Mouse (Mus musculus) CH12.LX (cell line): Measurements from ENCODE around the gene Mtfp1. TPM values are rescaled to one million over a fixed set of nuclear protein-coding genes. Genes with fewer than 3 reads are reported as not detected.

Source experiments
- DNase-seq: peaks from one replicate; pipeline ENCODE4 v3.0.0-alpha.2; 2013; ENCODE audit errors: extremely low read depth
- H3K27ac ChIP-seq: 2 replicates; pipeline ENCODE4 v1.5.1; 2012; ENCODE audit warnings: low read depth, mild to moderate bottlenecking, control low read depth, moderate library complexity; ENCODE audit not compliant: insufficient read depth
- H3K27me3 ChIP-seq: replicated peaks from 2 replicates; pipeline ENCODE3; 2012; ENCODE audit warnings: inconsistent platforms
- H3K36me3 ChIP-seq, 2 experiments: replicated peaks in 1 of 2; 2 replicates each; pipeline versions ENCODE3 to v1.6.1; 2012; ENCODE audit warnings: inconsistent platforms in 1 of 2, low read length in 1 of 2, mild to moderate bottlenecking in 1 of 2, mixed read lengths in 1 of 2, moderate library complexity in 1 of 2; ENCODE audit not compliant: control insufficient read depth in 1 of 2, insufficient read depth in 1 of 2
- H3K4me1 ChIP-seq, 2 experiments: 2 replicates each; pipeline ENCODE4 v1.6.1; 2012; ENCODE audit warnings: inconsistent platforms in 1 of 2, moderate library complexity in 1 of 2; ENCODE audit not compliant: insufficient read depth in 2 of 2, control insufficient read depth in 1 of 2
- H3K4me2 ChIP-seq: 2 replicates; pipeline ENCODE4 v1.6.1; 2012; ENCODE audit warnings: low read depth, mild to moderate bottlenecking, control low read depth; ENCODE audit not compliant: poor library complexity, insufficient read depth, severe bottlenecking
- H3K4me3 ChIP-seq, 3 experiments: fragments of 150-350 bp in 1 of 3; sonication (generic) in 1 of 3; replicated peaks in 1 of 3; 2 replicates each; pipeline versions ENCODE3 to v1.5.1; 2011 to 2012; ENCODE audit warnings: low read depth in 2 of 3, low read length in 2 of 3, mild to moderate bottlenecking in 2 of 3, moderate library complexity in 2 of 3, control low read depth in 1 of 3, improper control_type of control experiment in 1 of 3, inconsistent platforms in 1 of 3, mixed read lengths in 1 of 3; ENCODE audit not compliant: poor library complexity in 1 of 3
- H3K79me2 ChIP-seq: replicated peaks from 2 replicates; pipeline ENCODE4 v1.6.1; 2012; ENCODE audit warnings: mild to moderate bottlenecking, moderate library complexity; ENCODE audit not compliant: control insufficient read depth, poor library complexity, insufficient read depth, severe bottlenecking; ENCODE audit errors: extremely low read depth
- H3K9ac ChIP-seq: 2 replicates; pipeline ENCODE4 v1.6.1; 2012; ENCODE audit warnings: low read depth, mild to moderate bottlenecking, control low read depth, moderate library complexity; ENCODE audit not compliant: insufficient read depth
- H3K9me3 ChIP-seq: replicated peaks from 2 replicates; pipeline ENCODE3; 2012; ENCODE audit warnings: low read length, inconsistent platforms, mixed read lengths
- BHLHE40 ChIP-seq: IDR thresholded peaks from 2 replicates; pipeline ENCODE4 v1.6.1; 2011; ENCODE audit warnings: mild to moderate bottlenecking, low read depth, low read length, improper control_type of control experiment
- CHD1 ChIP-seq: IDR thresholded peaks from 2 replicates; pipeline ENCODE4 v1.6.1; 2012; ENCODE audit warnings: low read depth, low read length, improper control_type of control experiment, inconsistent platforms
- CHD2 ChIP-seq: IDR thresholded peaks from 2 replicates; pipeline ENCODE4 v1.6.1; 2011; ENCODE audit warnings: low read length, improper control_type of control experiment
- CTCF ChIP-seq, 2 experiments: IDR thresholded peaks in 1 of 2; conservative IDR thresholded peaks in 1 of 2; 2 replicates each; pipeline ENCODE4 v1.5.1; 2011 to 2012; ENCODE audit warnings: low read depth in 2 of 2, low read length in 2 of 2, improper control_type of control experiment in 1 of 2, inconsistent platforms in 1 of 2, mild to moderate bottlenecking in 1 of 2, moderate library complexity in 1 of 2
- E2F4 ChIP-seq: IDR thresholded peaks from 2 replicates; pipeline ENCODE4 v1.6.1; 2011; ENCODE audit warnings: low read depth, low read length, improper control_type of control experiment; ENCODE audit not compliant: insufficient replicate concordance
- ELF1 ChIP-seq: IDR thresholded peaks from 2 replicates; pipeline ENCODE4 v1.6.1; 2014; ENCODE audit warnings: low read depth, mild to moderate bottlenecking, inconsistent platforms, low read length, improper control_type of control experiment
- EP300 ChIP-seq: IDR thresholded peaks from 2 replicates; pipeline ENCODE4 v1.6.1; 2011; ENCODE audit warnings: low read length, improper control_type of control experiment
- ETS1 ChIP-seq: conservative IDR thresholded peaks from 2 replicates; pipeline ENCODE4 v1.6.1; 2012; ENCODE audit warnings: low read depth, mild to moderate bottlenecking, inconsistent platforms, low read length, improper control_type of control experiment, moderate library complexity
- GABPA ChIP-seq: IDR thresholded peaks from 2 replicates; pipeline ENCODE4 v1.6.1; 2012; ENCODE audit warnings: low read depth, low read length, improper control_type of control experiment, inconsistent platforms; ENCODE audit not compliant: insufficient replicate concordance
- HCFC1 ChIP-seq: IDR thresholded peaks from 2 replicates; pipeline ENCODE4 v1.6.1; 2012; ENCODE audit warnings: low read depth, mild to moderate bottlenecking, inconsistent platforms, low read length, improper control_type of control experiment
- IRF4 ChIP-seq: IDR thresholded peaks from 2 replicates; pipeline ENCODE4 v1.6.1; 2014; ENCODE audit warnings: low read depth, mild to moderate bottlenecking, inconsistent platforms, low read length, improper control_type of control experiment
- JUND ChIP-seq: conservative IDR thresholded peaks from 2 replicates; pipeline ENCODE4 v1.6.1; 2011; ENCODE audit warnings: low read depth, low read length, improper control_type of control experiment
- KAT2A ChIP-seq: IDR thresholded peaks from 2 replicates; pipeline ENCODE4 v1.6.1; 2012; ENCODE audit warnings: low read length, improper control_type of control experiment, inconsistent platforms; ENCODE audit not compliant: insufficient replicate concordance
- MAFK ChIP-seq: IDR thresholded peaks from 2 replicates; pipeline ENCODE4 v1.6.1; 2011; ENCODE audit warnings: low read length, improper control_type of control experiment; ENCODE audit not compliant: insufficient replicate concordance
- MAX ChIP-seq: IDR thresholded peaks from 2 replicates; pipeline ENCODE4 v1.6.1; 2011; ENCODE audit warnings: low read length, improper control_type of control experiment
- MAZ ChIP-seq: IDR thresholded peaks from 2 replicates; pipeline ENCODE4 v1.6.1; 2012; ENCODE audit warnings: low read depth, mild to moderate bottlenecking, inconsistent platforms, low read length, improper control_type of control experiment, moderate library complexity
- MEF2A ChIP-seq: IDR thresholded peaks from 2 replicates; pipeline ENCODE4 v1.6.1; 2014; ENCODE audit warnings: low read depth, mild to moderate bottlenecking, inconsistent platforms, low read length, improper control_type of control experiment, borderline replicate concordance
- MXI1 ChIP-seq: IDR thresholded peaks from 2 replicates; pipeline ENCODE4 v1.6.1; 2011; ENCODE audit warnings: mild to moderate bottlenecking, low read depth, low read length, improper control_type of control experiment
- MYC ChIP-seq: IDR thresholded peaks from 2 replicates; pipeline ENCODE4 v1.6.1; 2011; ENCODE audit warnings: low read depth, mild to moderate bottlenecking, improper control_type of control experiment, low read length
- NELFE ChIP-seq: IDR thresholded peaks from 2 replicates; pipeline ENCODE4 v1.6.1; 2011; ENCODE audit warnings: low read depth, low read length, improper control_type of control experiment
- NRF1 ChIP-seq: IDR thresholded peaks from 2 replicates; pipeline ENCODE4 v1.6.1; 2014; ENCODE audit warnings: low read depth, mild to moderate bottlenecking, inconsistent platforms, low read length, improper control_type of control experiment, moderate library complexity
- PAX5 ChIP-seq: IDR thresholded peaks from 2 replicates; pipeline ENCODE4 v1.6.1; 2012; ENCODE audit warnings: low read length, inconsistent platforms, mixed read lengths
- POLR2A ChIP-seq: IDR thresholded peaks from 2 replicates; pipeline ENCODE4 v1.6.1; 2011; ENCODE audit warnings: low read depth, mild to moderate bottlenecking, improper control_type of control experiment, low read length
- POLR2AphosphoS2 ChIP-seq: IDR thresholded peaks from 2 replicates; pipeline ENCODE4 v1.6.1; 2011; ENCODE audit warnings: low read depth, low read length, improper control_type of control experiment
- RAD21 ChIP-seq: IDR thresholded peaks from 2 replicates; pipeline ENCODE4 v1.6.1; 2011; ENCODE audit warnings: low read depth, mild to moderate bottlenecking, low read length, improper control_type of control experiment, moderate library complexity
- RCOR1 ChIP-seq: conservative IDR thresholded peaks from 2 replicates; pipeline ENCODE4 v1.6.1; 2012; ENCODE audit warnings: low read depth, mild to moderate bottlenecking, inconsistent platforms, low read length, improper control_type of control experiment
- SIN3A ChIP-seq: IDR thresholded peaks from 2 replicates; pipeline ENCODE4 v1.6.1; 2012; ENCODE audit warnings: low read length, improper control_type of control experiment, inconsistent platforms
- SMC3 ChIP-seq: IDR thresholded peaks from 2 replicates; pipeline ENCODE4 v1.6.1; 2011; ENCODE audit warnings: low read depth, low read length, improper control_type of control experiment
- TBP ChIP-seq: conservative IDR thresholded peaks from 2 replicates; pipeline ENCODE4 v1.6.1; 2011; ENCODE audit warnings: low read depth, low read length, improper control_type of control experiment
- TCF12 ChIP-seq: IDR thresholded peaks from 2 replicates; pipeline ENCODE4 v1.6.1; 2014; ENCODE audit warnings: low read depth, mild to moderate bottlenecking, inconsistent platforms, low read length, improper control_type of control experiment
- UBTF ChIP-seq: IDR thresholded peaks from 2 replicates; pipeline ENCODE4 v1.6.1; 2012; ENCODE audit warnings: low read depth, mild to moderate bottlenecking, inconsistent platforms, low read length, improper control_type of control experiment, moderate library complexity
- USF1 ChIP-seq: IDR thresholded peaks from 2 replicates; pipeline ENCODE4 v1.6.1; 2014; ENCODE audit warnings: low read depth, mild to moderate bottlenecking, inconsistent platforms, low read length, improper control_type of control experiment
- USF2 ChIP-seq: conservative IDR thresholded peaks from 2 replicates; pipeline ENCODE4 v1.6.1; 2011; ENCODE audit warnings: low read depth, low read length, improper control_type of control experiment
- ZC3H11A ChIP-seq: IDR thresholded peaks from 2 replicates; pipeline ENCODE4 v1.6.1; 2012; ENCODE audit warnings: low read depth, mild to moderate bottlenecking, inconsistent platforms, low read length, improper control_type of control experiment
- ZKSCAN1 ChIP-seq: IDR thresholded peaks from 2 replicates; pipeline ENCODE4 v1.6.1; 2012; ENCODE audit warnings: low read depth, inconsistent platforms, low read length, improper control_type of control experiment, borderline replicate concordance
- ZMIZ1 ChIP-seq: IDR thresholded peaks from 2 replicates; pipeline ENCODE4 v1.6.1; 2012; ENCODE audit warnings: low read depth, mild to moderate bottlenecking, inconsistent platforms, low read length, improper control_type of control experiment
- ZNF384 ChIP-seq: IDR thresholded peaks from 2 replicates; pipeline ENCODE4 v1.6.1; 2012; ENCODE audit warnings: low read depth, low read length, improper control_type of control experiment, inconsistent platforms
- dilution Hi-C: fragments of 300-500 bp; cut with MboI; formaldehyde crosslinking; loops from 2 replicates; pipeline ENCODE4 v1.14.3; 2020; ENCODE audit warnings: low sequenced_read_pairs; ENCODE audit not compliant: extremely low pct_unique_long_range_greater_than_20kb, extremely low pct_ligation_motif_present
- in situ Hi-C: fragments of 300-500 bp; cut with MboI; formaldehyde crosslinking; loops from 3 replicates; pipeline ENCODE4 v1.14.3; 2019; ENCODE audit warnings: low sequenced_read_pairs, low pct_ligation_motif_present, low pct_unique_long_range_greater_than_20kb, mixed read lengths
- polyA plus RNA-seq: library from polyadenylated mRNA; unstranded; fragments of >175 nt; gene quantifications from 2 replicates; pipeline ENCODE4 v1.2.1, GENCODE M21; 2012; ENCODE audit warnings: low read depth; ENCODE audit not compliant: insufficient read length
- total RNA-seq, 2 experiments: library from RNA; depleted of rRNA; stranded (reverse); fragments of 300-350 nt in 1 of 2; fragments of >200 nt in 1 of 2; gene quantifications; 2 replicates each; pipeline ENCODE4 v1.2.3; 2012 to 2014

Gene Mtfp1
- total and polyA plus RNA-seq, 3 experiments: 22.1 to 30.0 (median 27.7) TPM

- TF ChIP-seq ZNF384 (no peak), MAX (no peak), ETS1 (no peak; the same call in none of the 2 replicates), MAZ (peak; percentile 31; the same call in 1 of the 2 replicates), MXI1 (peak; percentile 73), POLR2A (peak; percentile 97), MEF2A (peak; percentile 34; the same call in 1 of the 2 replicates), POLR2AphosphoS2 (peak; percentile 92), NELFE (peak; percentile 92), ZMIZ1 (peak; percentile 92), UBTF (no peak; the same call in 1 of the 2 replicates), BHLHE40 (no peak), PAX5 (no peak), E2F4 (no peak), GABPA (no peak), NRF1 (peak; percentile 54; the same call in 1 of the 2 replicates), USF2 (no peak), KAT2A (peak; percentile 58; the same call in 1 of the 2 replicates), TCF12 (peak; percentile 86), EP300 (0 out of 2 replicates have a peak, but pooled peaks have one; percentile 27), MYC (peak; percentile 51; the same call in 1 of the 2 replicates), USF1 (no peak), SMC3 (no peak), ZKSCAN1 (no peak), CHD1 (0 out of 2 replicates have a peak, but pooled peaks have one; percentile 10), CHD2 (peak; percentile 37; the same call in 1 of the 2 replicates), CTCF (conservative IDR thresholded peaks at IDR 0.05 in 1 of 2, IDR thresholded peaks at IDR 0.05 in 1 of 2; ENCODE audit: low read depth in 2 of 2, low read length in 2 of 2) (no peak), RAD21 (no peak), TBP (peak; percentile 97), ELF1 (peak; percentile 99), SIN3A (peak; percentile 91), JUND (0 out of 2 replicates have a peak, but pooled peaks have one; percentile 30), MAFK (0 out of 2 replicates have a peak, but pooled peaks have one; percentile 21), ZC3H11A (no peak), IRF4 (peak; percentile 58), RCOR1 (no peak; the same call in 1 of the 2 replicates), HCFC1 (peak; percentile 73)
- TF ChIP-seq, all 38 proteins: peak for 21
- Histone ChIP-seq H3K4me3 (peak within 1 kb of the TSS; percentile 58 to 79 (median 66)), H3K79me2 (no peaks in the 10 kb centered on the region), H3K4me2 (peak within 1 kb of the TSS; percentile 21), H3K9me3 (peaks cover 22% of the 10 kb centered on the region), H3K36me3 (peaks cover 4 to 34% of the 10 kb centered on the region in 2 experiments), H3K27ac (peak within 1 kb of the TSS; percentile 88), H3K4me1 (peaks cover 8 to 24% of the 10 kb centered on the region in 2 experiments), H3K9ac (peak within 1 kb of the TSS; percentile 95), H3K27me3 (no peaks in the 10 kb centered on the region)
- peak; percentile 95 for DNase-seq
- dilution Hi-C loops: no loop called here
- in situ Hi-C loops: no loop called here
These were observed 27.7 kb upstream of the Mtfp1 start, which contains the start of gene Sec14l2 for GRCm38 (mm10) chr11:4122742-4123579. Gene Sec14l2 (minus strand): TSS chr11:4123415.
